Mouse (Mus musculus) colon, adult 2 months (tissue): ENCODE measurements around the gene Atp6v1g3. TPM values are rescaled to one million over a fixed set of nuclear protein-coding genes. Genes with fewer than 3 reads are reported as not detected.

Source experiments
- polyA plus RNA-seq: library from polyadenylated mRNA; depleted of rRNA; stranded (reverse); fragments of >200 nt; gene quantifications from 2 replicates; pipeline ENCODE4 v1.2.3, GENCODE M21; 2012; rRNA removed

Gene Atp6v1g3
- polyA plus RNA-seq, result not detected in 2 replicates

GRCm38 (mm10) chr1:138273438-138273837 lies at the start of gene Atp6v1g3:
Atp6v1g3 (plus strand) TSS chr1:138273738.

Other genes starting within 250 kb of the Atp6v1g3 start
- gene Ptprc, start 98.0 kb upstream of the Atp6v1g3 start, polyA plus RNA-seq, result 8.2 and 11.5 TPM in 2 replicates